Mouse (Mus musculus): Measurements from ENCODE around the gene Ywhag.

DNA sequence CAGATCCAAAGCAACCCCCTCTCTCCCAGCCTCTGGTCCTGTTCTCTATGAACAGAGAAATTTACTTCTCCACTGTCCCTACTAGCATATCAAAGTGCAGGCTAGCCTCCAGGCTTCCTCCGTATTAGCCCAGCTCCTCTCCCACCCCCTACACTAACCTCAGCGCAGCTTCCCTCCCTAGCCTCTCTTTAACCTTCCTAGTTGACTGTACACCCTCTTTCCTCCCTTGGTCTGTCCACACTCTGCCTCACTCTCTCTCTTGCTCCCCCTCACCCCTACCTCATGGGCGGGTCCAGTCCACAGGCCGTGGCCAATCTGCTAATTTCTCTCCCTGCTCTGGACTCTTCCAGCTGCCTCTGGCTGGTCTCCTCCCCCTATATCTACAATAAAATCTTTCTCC is 44.1 kb downstream of the Ywhag start:
- TF ChIP-seq CTCF (IDR thresholded peaks at IDR 0.05; ENCODE audit: low read depth, low read length) (no peak), POLR2A (IDR thresholded peaks at IDR 0.05; ENCODE audit: extremely low read depth, insufficient read depth, low read length) (no peak)

Data from liver, adult 2 months (tissue).